Mouse (Mus musculus) embryo, embryonic 11 days (tissue): Measurements from ENCODE around the gene Sptbn2.
"Not testable (repeated sequence)": the region's sequence is repeated elsewhere in the genome, so short reads cannot be mapped to it uniquely, and the experiment has no call there.

Experiments
- DNase-seq: peaks from one replicate; pipeline ENCODE4 v3.0.0-alpha.2; 2015

The Sptbn2 gene

GRCm38 (mm10) chr19:4733052-4733451, 22.1 kb downstream of the Sptbn2 start:
- DNase-seq, result no peak

- no peak for DNase-seq
Observed at GRCm38 (mm10) chr19:4737866-4738265, 26.9 kb downstream of the Sptbn2 start.

- no peak for DNase-seq
Observed at GRCm38 (mm10) chr19:4739053-4739452, 28.1 kb downstream of the Sptbn2 start.

GRCm38 (mm10) chr19:4739762-4740161, 28.8 kb downstream of the Sptbn2 start:
- DNase-seq, result no peak

GRCm38 (mm10) chr19:4741482-4741881, 30.5 kb downstream of the Sptbn2 start:
- DNase-seq, result no peak

GRCm38 (mm10) chr19:4742229-4742628, 31.3 kb downstream of the Sptbn2 start:
- DNase-seq, result no peak

GRCm38 (mm10) chr19:4743524-4743923, 32.6 kb downstream of the Sptbn2 start:
- peak; percentile 69 for DNase-seq

GRCm38 (mm10) chr19:4744026-4744425, 33.1 kb downstream of the Sptbn2 start:
- DNase-seq, result no peak

GRCm38 (mm10) chr19:4745057-4745456, 34.1 kb downstream of the Sptbn2 start:
- no peak for DNase-seq

GRCm38 (mm10) chr19:4745681-4746080, 34.7 kb downstream of the Sptbn2 start:
- DNase-seq, result no peak

- DNase-seq, result no peak
Observed at GRCm38 (mm10) chr19:4746611-4747010, 35.6 kb downstream of the Sptbn2 start.

- DNase-seq, result no peak
Observed at GRCm38 (mm10) chr19:4747631-4748312, 36.8 kb downstream of the Sptbn2 start.

GRCm38 (mm10) chr19:4748493-4748892, 37.5 kb downstream of the Sptbn2 start:
- no peak for DNase-seq

- DNase-seq, result no peak
Observed at GRCm38 (mm10) chr19:4749975-4750374, 39.0 kb downstream of the Sptbn2 start.

- peak; percentile 92 for DNase-seq
Observed at GRCm38 (mm10) chr19:4755565-4756192, 44.7 kb downstream of the Sptbn2 start.

GRCm38 (mm10) chr19:4756193-4756911, 45.4 kb downstream of the Sptbn2 start, which contains the start of gene Rbm4b:
Rbm4b (plus strand) TSS chr19:4756497.
- DNase-seq, result peak; percentile 100

- no peak for DNase-seq
Observed at GRCm38 (mm10) chr19:4756921-4757320, 46.0 kb downstream of the Sptbn2 start.

- DNase-seq, result not testable (repeated sequence)
Observed at GRCm38 (mm10) chr19:4760544-4760943, 49.6 kb downstream of the Sptbn2 start.

- peak; percentile 9 for DNase-seq
Observed at GRCm38 (mm10) chr19:4762876-4763275, 51.9 kb downstream of the Sptbn2 start.

- DNase-seq, result no peak
Observed at GRCm38 (mm10) chr19:4767507-4768148, 56.7 kb downstream of the Sptbn2 start.

- DNase-seq, result no peak
Observed at GRCm38 (mm10) chr19:4772785-4773184, 61.8 kb downstream of the Sptbn2 start.

- DNase-seq, result no peak
Observed at GRCm38 (mm10) chr19:4782891-4783290, 71.9 kb downstream of the Sptbn2 start.

GRCm38 (mm10) chr19:4785206-4785605, 74.2 kb downstream of the Sptbn2 start:
- DNase-seq, result no peak
